Mouse (Mus musculus) heart, postnatal 10 days (tissue): Measurements from ENCODE around the gene Palm2. TPM values are rescaled to one million over a fixed set of nuclear protein-coding genes. Genes with fewer than 3 reads are reported as not detected.

Experiments
- DNase-seq, 2 experiments: peaks; one replicate each; pipeline ENCODE4 v3.0.0; 2021
- intact Hi-C: fragments of 180-260 bp; cut with DNase I; formaldehyde crosslinking; loops from one replicate; pipeline ENCODE4 v1.15.1; 2025
- total RNA-seq, 2 experiments: library from RNA; stranded (reverse); gene quantifications; 2 replicates each; pipeline ENCODE4 v1.2.3; 2021

Gene Palm2
- total RNA-seq, 2 experiments from 2014 or later, result 21.6 to 37.2 TPM

DNA sequence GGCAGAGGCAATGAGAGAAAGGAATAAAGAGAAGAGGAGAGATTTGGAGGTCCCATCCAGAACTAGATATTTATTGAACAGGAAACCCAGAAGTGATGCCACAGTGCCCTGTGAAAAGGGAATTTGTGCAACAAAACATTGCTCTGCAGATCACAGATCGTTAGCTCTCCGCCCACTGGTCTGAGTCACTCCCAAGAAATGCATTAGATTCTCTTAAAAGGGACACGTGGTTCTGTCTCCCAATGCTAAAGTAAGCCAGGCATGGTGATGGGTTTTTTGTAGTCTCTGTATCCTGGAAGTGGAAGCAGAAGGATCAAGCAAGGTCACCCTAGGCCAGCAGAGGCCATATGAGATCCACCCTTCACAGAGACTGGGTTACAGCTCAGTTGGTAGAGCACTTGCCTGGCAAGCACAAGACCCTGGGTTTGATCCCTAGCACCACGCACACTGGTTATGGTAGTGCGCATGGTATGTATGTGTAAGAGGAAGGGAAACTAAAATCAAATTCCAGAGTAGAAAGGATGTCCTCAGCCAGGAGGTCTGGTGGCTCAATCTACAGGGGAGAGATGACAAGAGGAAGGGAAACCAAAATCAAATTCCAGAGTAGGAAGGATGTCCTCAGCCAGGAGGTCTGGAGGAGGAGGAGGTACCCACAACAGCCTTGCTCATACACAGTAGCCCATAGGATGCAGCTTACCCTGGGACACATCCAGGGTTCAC lies 218.3 kb downstream of the Palm2 start:
- intact Hi-C loops, result no loop called here
- DNase-seq, result no peak

DNA sequence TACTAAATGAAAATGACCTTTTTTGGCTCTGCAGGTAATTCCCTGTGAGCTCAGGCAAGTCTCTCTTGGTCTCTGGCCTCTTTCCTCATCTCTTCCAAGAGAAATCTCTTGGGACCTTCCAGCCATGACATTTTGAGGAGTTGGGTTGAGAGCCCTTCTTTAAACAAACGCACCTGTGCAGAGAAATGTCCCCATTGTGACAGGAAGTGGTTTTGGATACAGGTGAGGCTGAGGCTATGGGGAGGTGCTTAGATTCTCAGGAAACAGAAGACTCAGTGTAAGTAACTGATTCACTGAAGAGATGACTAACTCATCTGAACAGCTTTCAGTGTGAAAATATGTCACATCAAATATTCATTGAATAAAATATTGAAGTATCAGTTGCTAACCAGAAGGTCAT lies 221.9 kb downstream of the Palm2 start:
- no peak for DNase-seq
- intact Hi-C loops, result no loop called here

DNA sequence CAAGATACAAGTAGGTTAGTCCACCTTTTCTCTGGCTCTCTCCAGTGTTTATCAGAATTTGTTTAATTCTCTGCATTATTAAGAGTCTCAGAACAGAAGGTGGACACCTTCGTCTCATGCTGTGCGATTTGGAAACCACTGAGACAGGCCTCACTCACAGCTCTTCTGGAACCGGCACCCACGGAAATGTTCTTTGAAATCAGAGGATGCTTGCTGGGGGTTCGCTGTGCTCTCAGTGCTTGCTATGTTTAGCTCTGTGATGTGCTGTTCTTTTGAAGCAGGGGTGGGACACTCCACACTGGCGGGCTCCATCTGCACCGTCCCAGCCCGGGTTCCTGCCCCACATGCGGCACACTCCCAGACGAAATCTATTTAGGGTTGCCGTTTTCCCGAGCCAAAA lies 222.3 kb downstream of the Palm2 start:
- no peak for DNase-seq
- intact Hi-C loops, result no loop called here

DNA sequence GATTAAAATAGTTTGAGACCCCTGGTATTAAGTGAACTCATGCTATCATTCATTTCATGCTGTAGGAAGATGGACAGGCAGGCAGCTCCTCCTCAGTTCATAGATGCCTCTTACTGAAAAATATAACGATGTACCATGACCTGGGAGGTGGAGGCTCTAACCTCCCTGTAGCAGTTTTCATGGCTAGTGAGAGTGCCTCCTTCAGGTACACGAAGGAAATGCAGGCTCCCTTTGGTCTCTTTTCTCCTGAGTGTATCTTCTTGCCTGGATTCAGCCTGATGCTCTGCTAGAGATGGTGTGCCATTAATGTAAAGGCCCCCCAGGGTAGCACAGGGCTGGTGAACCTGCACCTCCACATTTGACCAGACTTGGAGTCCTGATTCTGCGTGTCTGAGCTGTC lies 222.8 kb downstream of the Palm2 start:
- intact Hi-C loops, result no loop called here
- DNase-seq, result no peak

DNA sequence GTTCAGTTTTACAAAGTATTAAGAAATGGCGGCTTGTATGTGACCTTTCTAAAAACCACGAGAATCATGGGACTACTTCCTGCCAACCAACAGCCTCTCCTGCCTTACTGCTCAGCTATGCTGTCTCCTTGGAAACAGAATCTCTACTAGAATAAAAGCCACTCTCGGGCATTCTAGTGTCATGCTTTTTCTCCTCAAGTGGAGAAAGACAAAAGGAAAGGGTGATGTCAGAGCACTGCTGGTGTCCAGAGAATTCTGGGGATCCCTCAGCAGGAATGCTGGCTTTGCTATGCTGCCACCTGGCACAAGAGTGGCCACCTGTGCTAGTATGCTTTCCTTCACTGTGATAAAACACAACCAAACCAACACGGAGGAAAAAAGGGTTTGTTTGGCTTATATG lies 226.4 kb downstream of the Palm2 start:
- no peak for DNase-seq
- intact Hi-C loops, result loop anchor here (10.0 kb wide), 1 partner anchor 594 kb away; no protein-coding TSS in a partner anchor

DNA sequence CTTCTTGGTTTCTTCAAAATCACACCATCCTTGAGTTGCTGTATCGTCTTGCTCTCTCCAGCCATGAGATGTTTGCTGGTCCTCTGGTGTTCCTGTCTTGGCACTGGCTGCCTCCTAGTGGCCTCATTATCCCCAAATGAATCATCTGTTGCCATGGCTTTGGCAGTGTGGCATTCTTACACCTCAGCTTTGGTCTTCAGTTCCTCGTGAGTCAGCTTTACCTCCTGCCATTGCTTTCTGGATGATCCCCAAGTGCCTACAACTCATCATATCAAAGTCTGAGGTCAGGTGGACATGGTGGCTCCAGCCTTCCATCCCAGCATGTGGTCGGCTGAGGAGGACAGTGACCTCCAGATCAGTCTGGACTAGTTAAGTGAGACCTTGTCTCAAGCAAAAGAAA lies 232.1 kb downstream of the Palm2 start:
- no peak for DNase-seq
- intact Hi-C loops, result loop anchor here (5.0 to 10.0 kb wide), 2 partner anchors 214 to 589 kb away; no protein-coding TSS in a partner anchor

DNA sequence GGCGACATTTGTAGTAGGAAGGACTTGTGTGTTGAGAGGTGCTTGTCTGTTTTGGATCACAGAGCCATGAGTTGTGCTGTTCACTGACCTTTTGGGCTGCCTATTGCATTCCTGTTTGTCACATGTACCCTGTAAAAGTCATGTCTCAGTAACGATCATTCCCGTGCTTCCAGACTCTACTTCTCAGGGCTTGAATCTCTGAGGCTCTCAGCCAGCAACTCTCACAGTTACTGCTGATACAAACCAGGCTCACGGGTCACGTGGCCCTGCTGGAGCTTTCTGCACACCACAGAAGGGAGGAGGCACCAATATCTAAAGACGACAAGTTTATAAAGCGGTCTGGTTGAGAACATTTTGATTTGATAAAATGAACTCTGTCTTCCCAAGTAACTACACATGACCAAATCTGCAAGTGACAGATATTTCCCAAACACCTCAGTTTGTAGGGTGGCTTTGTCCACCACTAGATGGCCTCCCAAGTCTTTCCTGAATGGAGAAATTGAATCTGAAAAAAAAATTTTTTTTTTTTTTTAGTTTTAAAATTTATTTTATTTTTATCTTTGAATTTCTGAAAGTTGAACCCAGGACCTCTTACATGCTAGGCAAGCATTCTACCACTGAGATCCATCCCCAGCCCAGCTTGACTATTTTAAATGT lies 236.9 kb downstream of the Palm2 start:
- DNase-seq, result peak; percentile 84 to 89
- intact Hi-C loops, result loop anchor here (1.0 to 2.0 kb wide), 2 partner anchors 233 to 410 kb away; no protein-coding TSS in a partner anchor

DNA sequence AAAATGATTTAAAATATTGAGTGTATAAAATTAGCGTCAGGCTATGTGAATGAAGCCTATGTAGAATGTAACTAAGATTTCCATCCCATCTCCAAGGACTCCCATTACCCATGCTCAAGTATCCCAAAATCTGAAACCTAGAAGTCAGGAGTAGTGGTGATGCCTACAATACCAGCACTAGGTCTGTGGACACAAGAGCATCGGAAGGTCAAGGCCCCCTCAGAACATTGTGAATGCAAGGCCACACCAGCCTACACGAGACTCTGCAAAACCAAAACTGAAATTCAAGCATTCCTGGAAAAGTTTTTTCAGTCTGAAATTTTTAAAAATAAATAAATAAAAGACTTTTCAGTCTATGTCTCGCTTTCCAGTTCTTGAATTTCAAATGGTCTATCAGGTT lies 238.5 kb downstream of the Palm2 start:
- intact Hi-C loops, result loop anchor here (2.0 kb wide), 2 partner anchors 174 to 208 kb away; no protein-coding TSS in a partner anchor
- no peak for DNase-seq

DNA sequence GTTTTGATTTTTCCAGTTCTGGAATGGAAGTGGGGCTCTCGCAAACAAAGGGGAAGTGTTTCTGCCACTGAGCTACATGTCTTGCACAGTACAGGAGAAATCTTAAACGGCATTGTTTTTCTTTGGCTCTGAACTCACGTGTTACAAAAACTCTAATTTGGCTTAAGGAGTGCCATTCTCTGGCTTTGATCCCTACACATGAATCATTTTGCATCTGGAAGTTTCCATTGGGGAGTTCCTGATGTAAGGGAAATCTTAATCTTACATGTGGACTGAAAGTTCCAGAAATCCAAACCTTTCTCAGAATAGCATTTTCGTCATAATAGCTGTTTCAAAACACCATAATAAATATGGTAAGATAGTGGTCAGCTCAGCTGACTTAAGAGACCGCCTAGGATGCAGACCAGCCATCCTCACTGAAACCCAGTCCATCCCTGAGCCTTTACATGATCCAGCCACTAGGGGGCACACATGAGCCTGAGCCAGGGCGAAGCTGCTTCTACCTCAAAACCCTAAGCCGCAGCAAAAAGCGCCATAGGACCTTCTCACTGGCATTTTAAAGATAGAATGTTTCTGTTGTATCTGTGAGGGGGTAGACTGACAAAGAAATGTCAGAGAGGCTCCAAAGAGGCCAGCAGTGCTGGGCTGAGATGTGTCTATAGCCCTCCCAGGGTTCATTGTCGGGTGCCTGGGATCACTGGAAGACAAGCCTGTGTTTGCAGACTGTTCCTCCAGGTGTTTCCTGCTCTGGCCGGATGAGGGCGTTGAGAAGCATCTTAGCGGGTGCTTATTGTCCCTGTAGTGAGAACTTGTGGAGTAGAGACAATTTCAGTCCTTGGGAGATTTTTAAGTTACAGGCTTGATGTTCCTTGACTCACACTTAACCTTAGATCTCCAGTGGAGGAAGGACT lies 239.2 kb downstream of the Palm2 start:
- intact Hi-C loops, result loop anchor here (1.0 to 2.0 kb wide), 3 partner anchors 109 to 208 kb away; no protein-coding TSS in a partner anchor
- DNase-seq, result peak; percentile 95 to 96

DNA sequence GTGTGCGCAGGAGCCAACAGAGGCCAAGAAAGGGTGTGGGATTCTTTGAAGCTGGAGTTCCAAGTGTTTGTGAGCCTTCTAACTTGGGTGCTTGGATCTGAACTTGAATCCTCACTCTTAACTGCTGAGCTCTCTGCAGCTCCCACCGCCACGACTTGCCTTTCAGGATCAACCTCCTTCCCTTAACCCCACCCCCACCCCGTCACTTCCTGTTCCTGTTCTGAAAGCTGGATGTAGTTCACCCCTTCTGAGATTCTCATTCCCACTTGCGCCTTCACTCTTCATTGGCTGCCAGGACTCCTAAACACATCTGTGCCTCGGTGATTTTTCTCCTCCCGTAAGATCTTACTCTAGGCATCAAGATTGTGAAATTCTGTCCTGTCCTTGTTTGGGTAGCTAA lies 240.3 kb downstream of the Palm2 start:
- DNase-seq, result no peak
- intact Hi-C loops, result no loop called here

DNA sequence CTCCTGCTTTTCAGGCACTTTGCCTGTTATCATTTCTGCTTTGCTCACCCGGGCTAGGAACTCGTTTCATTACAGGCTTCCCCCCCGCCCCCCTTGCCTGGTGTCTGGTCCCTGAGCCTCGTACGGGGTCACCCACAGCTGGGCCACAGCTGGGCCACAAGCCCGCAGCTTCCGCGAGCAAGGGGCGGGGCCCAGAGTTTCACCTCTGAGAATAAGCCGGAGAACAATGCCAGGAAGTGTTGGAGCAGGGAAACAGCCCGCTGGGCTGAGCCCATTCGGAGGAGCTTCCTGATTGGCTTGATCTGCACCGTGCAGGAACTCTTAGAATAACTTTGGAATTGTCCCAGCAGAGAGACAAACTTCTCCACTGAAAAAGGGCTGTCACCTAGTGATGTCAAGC lies 241.3 kb downstream of the Palm2 start:
- peak; percentile 92 for DNase-seq
- intact Hi-C loops, result no loop called here

DNA sequence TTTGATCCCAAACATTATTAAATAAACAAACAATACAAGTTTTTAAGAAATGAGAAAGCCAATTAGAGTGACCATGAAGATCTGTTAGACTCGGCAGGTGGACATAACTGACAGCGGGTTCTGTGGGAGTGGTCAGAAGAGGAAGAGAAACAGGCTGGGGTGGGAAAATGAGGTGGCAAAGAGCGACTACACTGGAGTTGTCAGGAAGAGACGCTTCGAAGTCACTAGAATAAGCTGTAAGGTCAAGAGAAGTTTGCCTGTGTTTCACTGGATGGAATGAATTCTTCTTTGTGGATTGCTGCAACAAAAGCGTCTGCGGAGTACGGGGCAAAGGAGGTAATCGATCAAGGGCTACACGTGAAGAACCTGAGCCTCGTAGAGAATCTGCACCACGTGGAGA lies 243.9 kb downstream of the Palm2 start:
- DNase-seq, result no peak
- intact Hi-C loops, result no loop called here

DNA sequence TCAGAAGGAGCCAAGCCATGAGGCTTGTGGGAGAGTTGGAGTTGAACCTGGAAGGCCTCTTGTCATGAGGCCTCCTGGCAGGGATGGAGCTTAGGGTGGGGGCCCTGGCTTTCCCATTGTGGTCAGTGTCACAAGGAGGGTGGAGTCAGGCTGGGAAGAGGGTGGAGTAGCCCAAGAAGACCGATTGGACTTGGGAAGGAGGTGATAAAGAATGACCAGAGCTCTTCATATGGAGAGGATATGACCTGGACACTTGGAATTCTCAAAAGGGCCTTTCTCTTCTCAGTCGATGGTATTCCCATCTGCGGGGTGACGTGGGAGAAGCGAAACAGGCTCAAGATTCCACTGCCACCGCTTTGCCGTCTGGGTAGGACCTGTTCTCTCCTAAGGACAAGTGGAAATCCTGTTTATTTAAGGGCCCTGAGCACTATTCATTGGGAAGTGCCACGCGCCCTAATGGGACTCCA lies 245.0 kb downstream of the Palm2 start:
- intact Hi-C loops, result no loop called here
- DNase-seq, result peak; percentile 53 to 54

DNA sequence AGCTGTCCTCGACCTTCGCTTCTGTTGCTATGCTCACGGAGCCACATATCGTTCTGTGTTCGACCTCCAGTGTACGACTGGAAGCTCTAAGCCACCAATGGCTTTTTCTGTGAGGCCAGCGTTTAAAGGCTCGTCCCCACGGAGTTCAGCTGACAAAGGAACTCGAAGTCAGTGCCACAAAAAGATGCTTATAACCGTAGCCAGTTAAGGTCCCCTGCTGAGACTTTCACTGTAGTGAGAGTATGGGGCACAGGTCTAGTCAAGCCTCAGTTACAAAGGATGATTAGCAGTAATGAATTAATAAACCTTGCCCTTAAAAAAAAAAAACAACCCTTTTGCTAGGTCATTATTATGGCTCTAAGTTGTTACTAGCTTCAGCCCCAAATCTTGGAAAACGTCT lies 246.1 kb downstream of the Palm2 start:
- intact Hi-C loops, result no loop called here
- no peak for DNase-seq

DNA sequence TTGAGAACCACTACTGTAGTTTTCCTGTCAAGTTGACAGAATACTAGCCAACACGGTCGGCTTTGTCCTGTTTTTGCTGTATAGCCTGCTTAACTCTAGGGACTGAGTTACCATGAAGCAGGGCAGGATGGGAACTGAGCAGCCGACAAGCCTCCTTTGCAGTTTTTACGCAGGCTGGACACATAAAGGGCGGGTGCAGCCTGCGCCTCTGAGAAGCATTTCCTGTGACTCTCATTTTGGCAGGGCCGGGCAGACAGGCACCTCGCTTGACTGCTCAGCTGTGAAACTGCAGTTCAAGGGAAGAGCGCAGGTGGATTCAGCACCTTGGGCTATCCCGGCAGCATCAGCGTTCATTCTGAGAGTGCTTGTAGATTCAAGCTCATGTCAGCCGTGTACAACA lies 247.5 kb downstream of the Palm2 start:
- intact Hi-C loops, result no loop called here
- peak; percentile 59 to 64 for DNase-seq

DNA sequence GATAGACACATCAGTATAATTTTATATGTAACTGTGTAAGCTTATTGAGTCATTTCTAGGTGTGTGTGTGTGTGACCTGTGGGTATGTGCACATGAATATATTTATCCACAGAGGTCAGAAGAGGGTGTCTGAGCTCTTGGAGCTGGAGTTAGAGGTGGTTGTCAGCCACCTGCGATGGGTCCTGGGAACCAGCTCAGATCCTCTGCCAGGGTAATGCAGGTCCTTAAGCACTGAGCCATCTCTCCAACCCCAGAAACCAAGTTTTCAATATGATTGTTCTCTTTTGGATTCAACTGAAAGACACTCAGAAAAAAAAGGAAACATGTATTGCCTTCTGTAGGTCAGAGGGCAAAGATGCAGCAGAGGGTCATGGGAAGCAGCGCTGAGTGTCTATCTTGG lies 248.3 kb downstream of the Palm2 start:
- DNase-seq, result no peak
- intact Hi-C loops, result no loop called here

DNA sequence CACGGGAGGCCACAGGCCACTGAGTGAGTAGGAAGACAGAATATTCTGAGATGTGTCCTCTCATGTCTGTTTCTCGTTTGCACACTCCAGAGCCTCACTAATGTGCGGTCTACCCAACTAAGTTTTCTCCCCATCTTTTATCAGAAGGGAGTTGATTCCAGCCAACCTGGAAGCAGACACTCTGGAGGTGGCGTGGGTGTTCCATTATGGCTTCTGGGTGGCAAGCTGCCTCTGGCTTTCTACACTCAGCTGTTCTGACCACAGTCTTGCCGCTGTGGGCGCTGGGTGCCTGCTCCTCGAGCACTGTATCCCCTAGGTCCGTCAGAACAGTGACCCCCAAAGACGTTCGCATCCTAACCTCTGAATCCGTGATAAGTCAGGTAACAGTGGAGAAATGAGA lies 248.9 kb downstream of the Palm2 start:
- intact Hi-C loops, result no loop called here
- no peak for DNase-seq

DNA sequence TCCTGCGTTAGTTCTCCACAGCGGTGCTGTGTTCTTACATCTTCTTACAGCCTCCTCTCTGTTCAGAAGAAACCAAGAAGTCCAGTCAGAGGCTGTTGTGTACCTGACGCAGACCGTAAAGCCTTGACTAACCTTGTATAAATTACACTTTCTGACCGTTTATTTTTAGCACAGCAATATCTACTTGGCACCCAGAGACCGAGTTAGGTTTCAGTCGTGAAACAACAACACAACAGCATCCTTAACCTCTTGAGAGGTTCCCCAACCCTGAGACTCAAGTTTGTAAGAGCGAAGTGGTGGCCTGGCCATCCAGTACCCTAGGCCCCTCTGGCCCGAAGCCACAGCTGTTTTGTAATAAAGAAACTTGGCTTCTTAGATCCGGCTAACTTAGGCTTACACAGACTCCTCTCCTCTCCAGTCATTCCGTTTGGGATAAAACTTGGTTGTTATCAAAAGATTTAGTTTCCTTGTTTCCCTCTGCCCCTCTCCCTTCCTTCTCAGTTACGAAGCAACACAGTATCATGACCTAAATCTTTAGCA lies 250.7 kb downstream of the Palm2 start:
- DNase-seq, result no peak
- intact Hi-C loops, result no loop called here

DNA sequence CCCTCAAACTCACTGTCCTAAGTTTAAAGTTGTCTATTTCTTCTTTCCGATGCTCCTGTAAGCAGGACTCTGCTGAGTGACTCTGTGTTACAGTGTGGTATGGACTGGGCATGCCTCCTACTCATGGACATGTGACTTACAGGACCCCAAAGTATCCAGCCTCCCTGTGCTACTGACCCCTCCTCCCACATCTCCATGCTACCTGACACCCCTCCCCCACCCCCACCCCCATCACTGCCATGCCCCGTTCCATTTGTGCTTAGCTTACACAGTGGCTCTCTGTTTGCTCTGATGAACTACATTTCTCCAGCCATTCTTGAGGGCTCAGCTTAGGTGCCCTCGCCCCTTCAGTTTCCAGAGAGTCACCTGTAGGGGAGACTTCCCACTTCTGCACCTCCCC lies 252.7 kb downstream of the Palm2 start:
- intact Hi-C loops, result no loop called here
- no peak for DNase-seq

DNA sequence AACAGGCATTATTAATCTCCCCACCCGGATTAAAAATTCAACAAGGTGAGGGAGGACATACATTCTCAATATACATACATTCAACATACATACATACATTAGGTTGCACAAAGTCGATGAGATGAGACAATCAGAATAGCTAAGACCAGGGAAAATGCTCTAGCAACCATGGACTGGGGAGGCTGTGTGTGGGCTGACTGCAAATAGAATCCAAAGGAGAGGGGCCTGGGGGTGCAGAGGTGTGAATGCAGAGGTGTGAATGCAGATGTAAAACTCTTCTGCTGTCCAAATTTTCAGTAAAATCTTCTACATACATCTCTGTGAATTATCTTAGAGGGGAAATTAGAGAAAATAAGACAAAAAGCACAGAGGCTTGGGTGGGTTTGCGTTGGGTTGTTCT lies 253.5 kb downstream of the Palm2 start:
- intact Hi-C loops, result no loop called here
- no peak for DNase-seq

DNA sequence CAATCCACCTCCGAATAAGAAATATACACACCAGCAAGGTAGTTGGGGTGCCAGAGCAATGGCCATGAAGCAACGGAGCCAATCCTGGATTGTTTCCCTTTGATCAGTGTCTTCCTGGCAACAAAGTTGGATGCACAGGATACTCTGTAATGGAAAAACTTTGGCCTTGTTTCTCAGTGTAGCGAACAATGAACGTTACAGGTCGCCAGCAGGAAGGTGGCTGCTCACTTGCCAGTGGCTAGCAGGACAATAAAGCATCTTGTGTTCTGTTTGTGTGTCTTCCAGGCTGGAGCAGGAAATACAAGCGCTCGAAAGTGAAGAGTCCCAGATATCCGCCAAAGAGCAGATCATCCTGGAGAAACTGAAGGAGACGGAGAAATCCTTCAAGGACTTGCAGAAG lies 254.1 kb downstream of the Palm2 start:
- DNase-seq, result peak in 1 of 2 experiments; percentile 30
- intact Hi-C loops, result no loop called here
